Mouse (Mus musculus): Measurements from ENCODE around the gene Borcs5. TPM values are rescaled to one million over a fixed set of nuclear protein-coding genes. Genes with fewer than 3 reads are reported as not detected.

Gene Borcs5
- polyA plus RNA-seq, 1 experiment from 2014 or later: 18.4 TPM

- Histone ChIP-seq H3K36me3 (ENCODE audit: insufficient read depth, low read length) (no peaks in the 10 kb centered on the region), H3K27me3 (replicated peaks; ENCODE audit: insufficient read depth, low read length) (no peaks in the 10 kb centered on the region), H3K27ac (ENCODE audit: low read length) (no peak overlapping the region), H3K4me2 (replicated peaks; ENCODE audit: low read depth, low read length) (no peak overlapping the region), H3K9ac (replicated peaks; ENCODE audit: low read depth) (no peak overlapping the region), H3K4me3 (ENCODE audit: low read depth, low read length) (no peak overlapping the region), H3K9me3 (ENCODE audit: low read length) (no peaks in the 10 kb centered on the region), H3K4me1 (ENCODE audit: insufficient read depth, low read depth, low read length) (peaks cover 1% of the 10 kb centered on the region; the same call in 1 of the 2 replicates)
- DNase-seq (ENCODE audit: low spot score) (no peak), ATAC-seq (no peak)
- no peak for TF ChIP-seq EP300 (IDR thresholded peaks at IDR 0.05)
- TF ChIP-seq CTCF (IDR thresholded peaks at IDR 0.05): no peak
- 94% methylated on average over 3 of the region's 3 CpGs for WGBS
These were observed 55.7 kb downstream of the Borcs5 start for GRCm38 (mm10) chr6:134694988-134695387.

GRCm38 (mm10) chr6:134695625-134696024, 56.3 kb downstream of the Borcs5 start:
- Histone ChIP-seq H3K4me3 (ENCODE audit: low read depth, low read length) (no peak overlapping the region), H3K27ac (ENCODE audit: low read length) (no peak overlapping the region), H3K4me1 (ENCODE audit: insufficient read depth, low read depth, low read length) (peaks cover 5% of the 10 kb centered on the region; the same call in 1 of the 2 replicates), H3K36me3 (ENCODE audit: insufficient read depth, low read length) (no peaks in the 10 kb centered on the region), H3K9me3 (ENCODE audit: low read length) (no peaks in the 10 kb centered on the region), H3K4me2 (replicated peaks; ENCODE audit: low read depth, low read length) (no peak overlapping the region), H3K9ac (replicated peaks; ENCODE audit: low read depth) (no peak overlapping the region), H3K27me3 (replicated peaks; ENCODE audit: insufficient read depth, low read length) (no peaks in the 10 kb centered on the region)
- ATAC-seq (peak; percentile 64), DNase-seq (ENCODE audit: low spot score) (peak; percentile 24)
- TF ChIP-seq CTCF (IDR thresholded peaks at IDR 0.05): no peak
- TF ChIP-seq EP300 (IDR thresholded peaks at IDR 0.05): no peak
- WGBS: 56% methylated on average over 3 of the region's 3 CpGs

- H3K36me3 ChIP-seq (ENCODE audit: insufficient read depth, low read length): no peaks in the 10 kb centered on the region
- H3K4me2 ChIP-seq (replicated peaks; ENCODE audit: low read depth, low read length): no peak overlapping the region
- H3K9ac ChIP-seq (replicated peaks; ENCODE audit: low read depth): no peak overlapping the region
- H3K4me1 ChIP-seq (ENCODE audit: insufficient read depth, low read depth, low read length): peaks cover 5% of the 10 kb centered on the region; the same call in 1 of the 2 replicates
- no peak for TF ChIP-seq CTCF (IDR thresholded peaks at IDR 0.05)
- H3K4me3 ChIP-seq (ENCODE audit: low read depth, low read length): no peak overlapping the region
- 69% methylated on average over 4 of the region's 4 CpGs for WGBS
- no peaks in the 10 kb centered on the region for H3K27me3 ChIP-seq (replicated peaks; ENCODE audit: insufficient read depth, low read length)
- H3K9me3 ChIP-seq (ENCODE audit: low read length): no peaks in the 10 kb centered on the region
- DNase-seq (ENCODE audit: low spot score): no peak
- no peak for ATAC-seq
- H3K27ac ChIP-seq (ENCODE audit: low read length): no peak overlapping the region
These were observed 56.8 kb downstream of the Borcs5 start for GRCm38 (mm10) chr6:134696146-134696545.

DNA sequence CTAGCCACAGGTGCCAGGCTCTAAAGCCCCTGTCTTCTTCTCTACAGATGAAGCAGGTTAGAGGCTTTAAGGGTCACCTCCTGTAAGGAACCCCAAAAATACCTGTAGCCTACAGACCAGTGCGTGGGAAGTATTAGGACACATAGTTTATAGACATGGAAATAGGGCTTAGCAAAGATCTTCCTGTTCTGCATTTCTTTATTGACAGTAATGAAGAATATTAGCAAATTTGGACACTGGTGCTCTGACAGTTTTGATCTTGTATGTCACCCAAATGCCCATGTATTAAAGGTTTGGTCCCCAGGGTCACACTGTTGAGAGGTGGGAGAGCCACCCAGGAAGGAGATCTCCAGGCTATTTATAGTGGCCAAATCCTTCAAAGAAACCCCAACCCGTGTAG, 57.2 kb downstream of the Borcs5 start:
- no peak overlapping the region for H3K4me2 ChIP-seq (replicated peaks; ENCODE audit: low read depth, low read length)
- WGBS: 72% methylated on average over 2 of the region's 2 CpGs
- DNase-seq (ENCODE audit: low spot score): no peak
- ATAC-seq: no peak
- TF ChIP-seq EP300 (IDR thresholded peaks at IDR 0.05): no peak
- no peak for TF ChIP-seq CTCF (IDR thresholded peaks at IDR 0.05)
- peaks cover 5% of the 10 kb centered on the region; the same call in 1 of the 2 replicates for H3K4me1 ChIP-seq (ENCODE audit: insufficient read depth, low read depth, low read length)
- H3K4me3 ChIP-seq (ENCODE audit: low read depth, low read length): no peak overlapping the region
- no peaks in the 10 kb centered on the region for H3K27me3 ChIP-seq (replicated peaks; ENCODE audit: insufficient read depth, low read length)
- H3K9me3 ChIP-seq (ENCODE audit: low read length): no peaks in the 10 kb centered on the region
- no peak overlapping the region for H3K27ac ChIP-seq (ENCODE audit: low read length)
- no peaks in the 10 kb centered on the region for H3K36me3 ChIP-seq (ENCODE audit: insufficient read depth, low read length)
- H3K9ac ChIP-seq (replicated peaks; ENCODE audit: low read depth): no peak overlapping the region

DNA sequence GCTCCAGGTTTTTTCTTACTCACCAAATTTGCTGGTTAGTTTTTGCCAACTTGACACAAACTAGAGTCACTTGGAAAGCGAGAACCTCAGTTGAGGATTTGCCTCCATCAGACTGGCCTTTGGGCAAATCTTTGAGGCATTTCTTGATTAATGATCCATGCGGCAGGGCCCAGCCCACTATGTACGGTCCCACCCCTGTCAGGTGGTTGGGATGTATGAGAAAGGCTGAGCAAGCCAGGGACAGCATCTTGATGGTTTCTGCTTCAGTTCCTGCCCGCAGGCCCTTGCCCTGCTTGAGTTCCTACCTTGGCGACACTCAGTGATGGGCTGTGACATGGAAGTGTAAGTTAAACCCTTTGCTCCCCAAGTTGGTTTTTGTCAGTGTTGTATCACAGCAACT, 58.9 kb downstream of the Borcs5 start:
- 89% methylated on average over 5 of the region's 5 CpGs for WGBS
- Histone ChIP-seq H3K27me3 (replicated peaks; ENCODE audit: insufficient read depth, low read length) (no peaks in the 10 kb centered on the region), H3K4me2 (replicated peaks; ENCODE audit: low read depth, low read length) (no peak overlapping the region), H3K9me3 (ENCODE audit: low read length) (no peaks in the 10 kb centered on the region), H3K4me3 (ENCODE audit: low read depth, low read length) (no peak overlapping the region), H3K4me1 (ENCODE audit: insufficient read depth, low read depth, low read length) (peaks cover 5% of the 10 kb centered on the region; the same call in 1 of the 2 replicates), H3K36me3 (ENCODE audit: insufficient read depth, low read length) (no peaks in the 10 kb centered on the region), H3K27ac (ENCODE audit: low read length) (no peak overlapping the region), H3K9ac (replicated peaks; ENCODE audit: low read depth) (no peak overlapping the region)
- TF ChIP-seq EP300 (IDR thresholded peaks at IDR 0.05) (no peak), CTCF (IDR thresholded peaks at IDR 0.05) (no peak)
- DNase-seq (ENCODE audit: low spot score): no peak
- ATAC-seq: no peak

GRCm38 (mm10) chr6:134700451-134701210, 61.3 kb downstream of the Borcs5 start:
- H3K9ac ChIP-seq (replicated peaks; ENCODE audit: low read depth): no peak overlapping the region
- TF ChIP-seq EP300 (IDR thresholded peaks at IDR 0.05): peak; percentile 99
- no peak; the same call in 1 of the 2 replicates for TF ChIP-seq CTCF (IDR thresholded peaks at IDR 0.05)
- DNase-seq (ENCODE audit: low spot score) (peak; percentile 96), ATAC-seq (peak; percentile 96)
- no peak overlapping the region for H3K4me3 ChIP-seq (ENCODE audit: low read depth, low read length)
- peak overlapping the region; percentile 86 for H3K27ac ChIP-seq (ENCODE audit: low read length)
- no peaks in the 10 kb centered on the region for H3K27me3 ChIP-seq (replicated peaks; ENCODE audit: insufficient read depth, low read length)
- H3K4me1 ChIP-seq (ENCODE audit: insufficient read depth, low read depth, low read length): peaks cover 5% of the 10 kb centered on the region; the same call in 1 of the 2 replicates
- H3K4me2 ChIP-seq (replicated peaks; ENCODE audit: low read depth, low read length): no peak overlapping the region
- 27% methylated on average over 8 of the region's 8 CpGs for WGBS
- no peaks in the 10 kb centered on the region for H3K36me3 ChIP-seq (ENCODE audit: insufficient read depth, low read length)
- no peaks in the 10 kb centered on the region for H3K9me3 ChIP-seq (ENCODE audit: low read length)

All from lung, postnatal 0 days (tissue).